In the genomic region with DNA sequence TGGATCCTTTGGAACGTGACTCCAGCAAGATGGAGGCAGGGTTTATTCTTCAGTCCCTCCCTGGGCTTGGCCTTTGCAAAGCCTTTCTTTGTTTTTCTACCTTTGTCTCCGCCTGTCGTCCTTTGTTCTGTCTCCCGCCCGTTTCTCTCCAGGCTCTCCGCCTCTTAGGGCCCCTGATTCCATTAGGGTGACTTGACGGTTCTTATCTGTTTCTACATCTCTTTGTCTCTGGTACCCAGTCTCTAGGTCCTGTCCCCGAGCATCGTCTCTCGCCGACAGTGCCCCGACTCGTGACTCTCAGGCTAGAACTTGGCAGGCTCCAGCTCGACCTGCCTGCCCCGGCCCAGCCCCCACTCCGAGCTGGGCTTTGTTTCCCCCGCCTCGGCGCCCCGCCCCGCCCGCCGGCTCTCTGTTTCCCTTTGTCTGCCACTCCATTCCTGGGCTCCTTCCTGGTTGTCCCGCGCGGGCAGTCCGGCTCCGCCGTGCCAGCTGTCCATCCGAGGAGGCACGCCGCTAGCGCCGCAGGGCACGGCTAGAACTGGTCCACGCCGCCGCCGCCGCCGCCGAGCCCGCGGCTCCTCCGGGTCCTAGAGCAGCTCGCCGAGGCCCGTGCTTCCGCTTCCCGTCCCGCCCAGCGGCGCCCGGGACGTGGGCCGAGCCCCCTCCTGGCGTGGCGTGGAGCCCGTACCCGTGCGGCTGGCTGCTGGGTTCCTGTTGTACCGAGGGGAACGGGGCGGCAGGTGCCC, we compare ENCODE assay signal across 8 mouse cellular contexts. TPM values are rescaled to one million over a fixed set of nuclear protein-coding genes. Genes with fewer than 3 reads are reported as not detected.
DNase-seq lines count a peak whose midpoint lies in the region; ATAC-seq and TF ChIP-seq lines count a peak whose summit lies in the region.

Zfp553 (plus strand) TSS at position 440 of the 746 bp plus-strand sequence.
Sept1 (minus strand) TSS at position 509 of the 746 bp plus-strand sequence.

- H3K36me3 ChIP-seq in embryonic facial prominence, embryonic 13.5 days: peaks cover 56% of the 10 kb centered on the region
- H3K36me3 ChIP-seq in heart, adult 2 months (ENCODE audit: control insufficient read depth, insufficient read depth, low read length): peaks cover 4% of the 10 kb centered on the region
- peaks cover 5% of the 10 kb centered on the region for H3K36me3 ChIP-seq in kidney, adult 2 months (ENCODE audit: control insufficient read depth, insufficient read depth, low read length)
- H3K36me3 ChIP-seq in limb, embryonic 14.5 days (ENCODE audit: control insufficient read depth, insufficient read depth, low read length): peaks cover 52% of the 10 kb centered on the region
- peaks cover 26% of the 10 kb centered on the region for H3K36me3 ChIP-seq in midbrain, embryonic 15.5 days (replicated peaks)
- peaks cover 18% of the 10 kb centered on the region for H3K36me3 ChIP-seq in spleen, adult 2 months (ENCODE audit: control insufficient read depth, insufficient read depth, low read length)

- H3K79me2 ChIP-seq in heart, adult 2 months (replicated peaks; ENCODE audit: control insufficient read depth, insufficient read depth, low read length): peaks cover 3% of the 10 kb centered on the region

- H3K4me3 ChIP-seq in embryonic facial prominence, embryonic 13.5 days: peak within 1 kb of the TSS; percentile 97
- H3K4me3 ChIP-seq in heart, adult 2 months: peak within 1 kb of the TSS; percentile 77
- peak within 1 kb of the TSS; percentile 96 for H3K4me3 ChIP-seq in kidney, adult 2 months (ENCODE audit: insufficient read depth, low read depth, low read length)
- H3K4me3 ChIP-seq in limb, embryonic 14.5 days (replicated peaks; ENCODE audit: low read length): peak within 1 kb of the TSS; percentile 90
- peak within 1 kb of the TSS; percentile 97 for H3K4me3 ChIP-seq in midbrain, embryonic 15.5 days
- peak within 1 kb of the TSS; percentile 84 for H3K4me3 ChIP-seq in spleen, adult 2 months (ENCODE audit: extremely low read depth, insufficient read depth, insufficient read length)

- TF ChIP-seq CTCF in heart, adult 2 months (IDR thresholded peaks at IDR 0.05): peak; percentile 20
- no peak for TF ChIP-seq CTCF in kidney, adult 2 months (conservative IDR thresholded peaks at IDR 0.05; ENCODE audit: insufficient read depth, insufficient read length, low read depth, low read length)
- no peak for TF ChIP-seq CTCF in spleen, adult 2 months (IDR thresholded peaks at IDR 0.05; ENCODE audit: extremely low read depth, insufficient read depth, insufficient read length, insufficient replicate concordance)

- no peaks in the 10 kb centered on the region for H3K9me3 ChIP-seq in embryonic facial prominence, embryonic 13.5 days
- H3K9me3 ChIP-seq in limb, embryonic 14.5 days (ENCODE audit: control insufficient read depth, low read length): no peaks in the 10 kb centered on the region
- H3K9me3 ChIP-seq in midbrain, embryonic 15.5 days: no peaks in the 10 kb centered on the region

- peak; percentile 13; the same call in 1 of the 2 replicates for TF ChIP-seq POLR2A in heart, adult 2 months (IDR thresholded peaks at IDR 0.05; ENCODE audit: insufficient read depth, low read depth, low read length)
- TF ChIP-seq POLR2A in kidney, adult 2 months (IDR thresholded peaks at IDR 0.05; ENCODE audit: low read depth, low read length): peak; percentile 43
- 0 out of 2 replicates have a peak, but pooled peaks have one; percentile 23 for TF ChIP-seq POLR2A in limb, embryonic 14.5 days (IDR thresholded peaks at IDR 0.05; ENCODE audit: borderline replicate concordance, extremely low read depth, insufficient read depth, insufficient read length)
- no peak; the same call in none of the 2 replicates for TF ChIP-seq POLR2A in spleen, adult 2 months (IDR thresholded peaks at IDR 0.05; ENCODE audit: low read depth, low read length)

- peak; percentile 88 for ATAC-seq in embryonic facial prominence, embryonic 13.5 days (ENCODE audit: insufficient number of reproducible peaks, insufficient read depth, low FRiP score, low TSS enrichment, low read depth)
- ATAC-seq in limb, embryonic 14.5 days (ENCODE audit: low FRiP score, low read depth): peak; percentile 92
- peak; percentile 91 for ATAC-seq in midbrain, embryonic 15.5 days (replicated peaks)

- peak within 1 kb of the TSS; percentile 97 for H3K9ac ChIP-seq in embryonic facial prominence, embryonic 13.5 days
- H3K9ac ChIP-seq in heart, adult 2 months (ENCODE audit: low read depth, low read length): peak within 1 kb of the TSS; percentile 98
- H3K9ac ChIP-seq in limb, embryonic 14.5 days (ENCODE audit: low read depth, low read length, severe bottlenecking): peak within 1 kb of the TSS; percentile 97
- H3K9ac ChIP-seq in midbrain, embryonic 15.5 days: peak within 1 kb of the TSS; percentile 99

- H3K27me3 ChIP-seq in embryonic facial prominence, embryonic 13.5 days: no peaks in the 10 kb centered on the region
- H3K27me3 ChIP-seq in heart, adult 2 months (ENCODE audit: control insufficient read depth, insufficient read depth, low read length): no peaks in the 10 kb centered on the region
- no peaks in the 10 kb centered on the region for H3K27me3 ChIP-seq in kidney, adult 2 months (replicated peaks; ENCODE audit: control insufficient read depth, insufficient read depth, low read length)
- H3K27me3 ChIP-seq in limb, embryonic 14.5 days (ENCODE audit: control insufficient read depth, insufficient read depth, low read length): no peaks in the 10 kb centered on the region
- H3K27me3 ChIP-seq in midbrain, embryonic 15.5 days (replicated peaks): no peaks in the 10 kb centered on the region
- no peaks in the 10 kb centered on the region for H3K27me3 ChIP-seq in spleen, adult 2 months (ENCODE audit: control insufficient read depth, insufficient read depth, low read length)

- H3K27ac ChIP-seq in embryonic facial prominence, embryonic 13.5 days: peak within 1 kb of the TSS; percentile 99
- H3K27ac ChIP-seq in heart, adult 2 months: peak within 1 kb of the TSS; percentile 90
- H3K27ac ChIP-seq in kidney, adult 2 months (ENCODE audit: insufficient read depth, low read depth, low read length): peak within 1 kb of the TSS; percentile 62
- H3K27ac ChIP-seq in limb, embryonic 14.5 days (replicated peaks; ENCODE audit: low read depth, low read length): peak within 1 kb of the TSS; percentile 96
- H3K27ac ChIP-seq in midbrain, embryonic 15.5 days: peak within 1 kb of the TSS; percentile 99
- peak within 1 kb of the TSS; percentile 95 for H3K27ac ChIP-seq in spleen, adult 2 months (ENCODE audit: insufficient read depth, low read length)

- TF ChIP-seq EP300 in heart, adult 2 months (IDR thresholded peaks at IDR 0.05; ENCODE audit: insufficient read depth, low read depth, low read length): no peak

- peak; percentile 81 for DNase-seq in 416B (ENCODE audit: low read depth)
- peak; percentile 89 to 93 for DNase-seq in adrenal gland, postnatal 36 days
- DNase-seq in heart, adult 2 months: peak; percentile 90 to 92
- peak; percentile 92 for DNase-seq in kidney, adult 2 months
- DNase-seq in limb, embryonic 14.5 days (ENCODE audit: low spot score): peak; percentile 84
- DNase-seq in spleen, adult 2 months (ENCODE audit: low read depth in 1 of 2, low spot score in 2 of 2): peak in 1 of 2 experiments; percentile 80

- under 1% methylated on average over 64 of the region's 64 CpGs for WGBS in embryonic facial prominence, embryonic 13.5 days
- WGBS in heart, adult 2 months: under 1% methylated on average over 64 of the region's 64 CpGs
- under 1% methylated on average over 64 of the region's 64 CpGs for WGBS in kidney, adult 2 months
- WGBS in limb, embryonic 14.5 days: under 1% methylated on average over 51 of the region's 64 CpGs
- under 1% methylated on average over 63 of the region's 64 CpGs for WGBS in midbrain, embryonic 15.5 days
- under 1% methylated on average over 64 of the region's 64 CpGs for WGBS in spleen, adult 2 months

- peaks cover 34% of the 10 kb centered on the region for H3K4me1 ChIP-seq in embryonic facial prominence, embryonic 13.5 days
- peaks cover 5% of the 10 kb centered on the region for H3K4me1 ChIP-seq in heart, adult 2 months (ENCODE audit: control insufficient read depth, insufficient read depth, low read length)
- peaks cover 9% of the 10 kb centered on the region for H3K4me1 ChIP-seq in kidney, adult 2 months (ENCODE audit: control insufficient read depth, insufficient read depth, low read length)
- peaks cover 12% of the 10 kb centered on the region for H3K4me1 ChIP-seq in limb, embryonic 14.5 days (ENCODE audit: control insufficient read depth, insufficient read depth, low read length)
- H3K4me1 ChIP-seq in midbrain, embryonic 15.5 days: peaks cover 38% of the 10 kb centered on the region
- peaks cover 7% of the 10 kb centered on the region; the same call in 1 of the 2 replicates for H3K4me1 ChIP-seq in spleen, adult 2 months (ENCODE audit: control insufficient read depth, insufficient read depth, insufficient read length)

- intact Hi-C loops in heart, adult 2 months (cut with DNase I): loop anchor here (1.0 to 5.0 kb wide), 2 partner anchors 23 to 115 kb away; no protein-coding TSS in a partner anchor

- peak within 1 kb of the TSS; percentile 79 for H3K4me2 ChIP-seq in embryonic facial prominence, embryonic 13.5 days
- H3K4me2 ChIP-seq in limb, embryonic 14.5 days (replicated peaks; ENCODE audit: low read depth, low read length, severe bottlenecking): peak within 1 kb of the TSS; percentile 79
- peak within 1 kb of the TSS; percentile 62 for H3K4me2 ChIP-seq in midbrain, embryonic 15.5 days

RNA-seq across cellular contexts. Expression of gene Zfp553, which starts in this region (rescaled TPM):
- 10 to 100 TPM; 10.1 to 11.9 TPM for total RNA-seq in adrenal gland, postnatal 36 days (2021)
- polyA plus RNA-seq in embryonic facial prominence, embryonic 13.5 days (2015; fragmentation: Nextera tagmentation; extraction: Ambion mirVana): 53.7 and 55.0 TPM in 2 replicates
- total RNA-seq in heart, adult 2 months (2021): 1 to 10 TPM; 6.0 to 6.3 TPM
- 5.0 and 6.5 TPM in 2 replicates for polyA plus RNA-seq in heart, adult 2 months (2012; rRNA removed)
- 7.9 and 9.6 TPM in 2 replicates for polyA plus RNA-seq in kidney, adult 2 months (2012; rRNA removed)
- polyA plus RNA-seq in limb, embryonic 14.5 days (2012; rRNA removed): 22.5 and 24.9 TPM in 2 replicates
- polyA plus RNA-seq in limb, embryonic 14.5 days (2014; fragmentation: Nextera tagmentation; extraction: Ambion mirVana): 19.4 and 20.1 TPM in 2 replicates
- polyA plus RNA-seq in midbrain, embryonic 15.5 days (2015; fragmentation: Nextera tagmentation; extraction: Ambion mirVana): 63.7 and 64.1 TPM in 2 replicates
- polyA plus RNA-seq in spleen, adult 2 months (2012; rRNA removed): 9.2 and 12.9 TPM in 2 replicates

RNA-seq across cellular contexts. Expression of gene Sept1, which starts in this region (rescaled TPM):
- 1 to 10 TPM; 5.6 to 7.9 TPM for total RNA-seq in adrenal gland, postnatal 36 days (2021)
- 26.9 and 29.6 TPM in 2 replicates for polyA plus RNA-seq in embryonic facial prominence, embryonic 13.5 days (2015; fragmentation: Nextera tagmentation; extraction: Ambion mirVana)
- 1 to 10 TPM; 2.5 to 4.7 TPM for total RNA-seq in heart, adult 2 months (2021)
- 6.2 and 13.0 TPM in 2 replicates for polyA plus RNA-seq in heart, adult 2 months (2012; rRNA removed)
- 24.1 and 38.4 TPM in 2 replicates for polyA plus RNA-seq in kidney, adult 2 months (2012; rRNA removed)
- 14.9 and 22.2 TPM in 2 replicates for polyA plus RNA-seq in limb, embryonic 14.5 days (2012; rRNA removed)
- 15.3 and 18.6 TPM in 2 replicates for polyA plus RNA-seq in limb, embryonic 14.5 days (2014; fragmentation: Nextera tagmentation; extraction: Ambion mirVana)
- 17.0 and 18.2 TPM in 2 replicates for polyA plus RNA-seq in midbrain, embryonic 15.5 days (2015; fragmentation: Nextera tagmentation; extraction: Ambion mirVana)
- polyA plus RNA-seq in spleen, adult 2 months (2012; rRNA removed): 280 and 335 TPM in 2 replicates
